Mouse (Mus musculus): ENCODE results near the gene Bcl9l. TPM values are rescaled to one million over a fixed set of nuclear protein-coding genes. Genes with fewer than 3 reads are reported as not detected.

The Bcl9l gene
- polyA plus RNA-seq, 1 experiment from 2014 or later = 7.7 TPM

GRCm38 (mm10) chr9:44485516-44486161, 3.0 kb downstream of the Bcl9l start:
- Histone ChIP-seq H3K36me3 (replicated peaks) (0 out of 2 replicates have a peak, but pooled peaks cover 7% of the 10 kb centered on the region), H3K4me1 (peaks cover 86% of the 10 kb centered on the region), H3K4me3 (peak overlapping the region; percentile 93), H3K27me3 (replicated peaks; ENCODE audit: low read depth, poor library complexity, severe bottlenecking) (no peaks in the 10 kb centered on the region), H3K9me3 (no peaks in the 10 kb centered on the region), H3K27ac (replicated peaks) (peak overlapping the region; percentile 96)
- WGBS = 29% methylated on average over 14 of the region's 14 CpGs
- no peak for DNase-seq (ENCODE audit: low spot score)

DNA sequence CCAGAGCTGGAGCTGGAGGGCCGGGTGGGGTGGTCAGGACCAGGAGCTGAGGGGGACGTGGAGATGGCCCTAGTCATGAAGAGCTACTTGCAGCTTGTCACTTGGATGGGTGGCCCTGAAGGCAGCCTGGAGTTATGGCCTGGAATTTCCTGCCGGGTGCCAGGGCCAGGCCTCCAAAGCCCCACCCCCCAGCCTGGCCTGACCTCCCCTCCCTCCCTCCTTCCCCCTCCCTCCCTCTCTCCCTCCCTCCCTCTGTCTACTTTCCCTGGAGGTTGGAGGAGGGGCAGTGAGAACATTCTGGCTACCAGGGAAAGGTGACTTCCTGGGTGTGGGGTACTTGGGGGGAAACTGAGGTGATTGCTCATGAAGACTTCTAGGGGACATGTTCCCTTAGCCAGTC, 3.7 kb downstream of the Bcl9l start:
- peak overlapping the region; percentile 93 for H3K4me3 ChIP-seq
- peaks cover 93% of the 10 kb centered on the region for H3K4me1 ChIP-seq
- peaks cover 9% of the 10 kb centered on the region; the same call in 1 of the 2 replicates for H3K36me3 ChIP-seq (replicated peaks)
- peak; percentile 60 for DNase-seq (ENCODE audit: low spot score)
- H3K9me3 ChIP-seq = no peaks in the 10 kb centered on the region
- 5% methylated on average over 3 of the region's 3 CpGs for WGBS
- peak overlapping the region; percentile 96 for H3K27ac ChIP-seq (replicated peaks)
- H3K27me3 ChIP-seq (replicated peaks; ENCODE audit: low read depth, poor library complexity, severe bottlenecking) = no peaks in the 10 kb centered on the region

- Histone ChIP-seq H3K9me3 (no peaks in the 10 kb centered on the region), H3K4me1 (peaks cover 93% of the 10 kb centered on the region), H3K36me3 (replicated peaks) (peaks cover 15% of the 10 kb centered on the region), H3K27me3 (replicated peaks; ENCODE audit: low read depth, poor library complexity, severe bottlenecking) (no peaks in the 10 kb centered on the region), H3K4me3 (peak overlapping the region; percentile 93), H3K27ac (replicated peaks) (peak overlapping the region; percentile 96)
- no peak for DNase-seq (ENCODE audit: low spot score)
- 19% methylated on average over 15 of the region's 15 CpGs for WGBS
Observed at GRCm38 (mm10) chr9:44486741-44487421, 4.3 kb downstream of the Bcl9l start.

- Histone ChIP-seq H3K36me3 (replicated peaks) (peaks cover 20% of the 10 kb centered on the region), H3K27me3 (replicated peaks; ENCODE audit: low read depth, poor library complexity, severe bottlenecking) (no peaks in the 10 kb centered on the region), H3K4me3 (peak overlapping the region; percentile 93), H3K9me3 (no peaks in the 10 kb centered on the region), H3K4me1 (peaks cover 93% of the 10 kb centered on the region), H3K27ac (replicated peaks) (peak overlapping the region; percentile 96)
- no peak for DNase-seq (ENCODE audit: low spot score)
- 5% methylated on average over 7 of the region's 7 CpGs for WGBS
Observed at GRCm38 (mm10) chr9:44487441-44487840, 4.8 kb downstream of the Bcl9l start.

DNA sequence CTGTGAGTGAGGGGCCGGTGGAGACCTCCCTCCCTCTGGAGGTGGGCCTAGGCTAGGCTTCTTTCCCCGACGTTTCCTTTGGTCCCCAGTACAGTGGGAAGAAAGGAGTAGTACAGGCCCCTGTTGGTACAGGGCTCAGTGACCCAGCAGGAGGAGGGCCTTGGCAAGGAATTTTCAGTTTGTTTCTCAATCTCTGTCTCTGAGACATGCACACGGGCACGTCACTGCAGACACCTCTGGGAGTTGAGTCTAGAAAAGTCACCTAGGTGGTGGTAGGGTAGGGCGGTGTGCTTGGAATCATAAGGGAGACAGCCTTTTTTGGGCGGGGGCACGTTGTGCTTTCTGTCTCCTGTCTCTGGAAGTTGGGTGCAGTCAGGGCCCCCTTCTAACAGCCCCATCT, 5.8 kb downstream of the Bcl9l start:
- no peak for DNase-seq (ENCODE audit: low spot score)
- no peaks in the 10 kb centered on the region for H3K27me3 ChIP-seq (replicated peaks; ENCODE audit: low read depth, poor library complexity, severe bottlenecking)
- H3K9me3 ChIP-seq = no peaks in the 10 kb centered on the region
- peak overlapping the region; percentile 93 for H3K4me3 ChIP-seq
- peaks cover 99% of the 10 kb centered on the region for H3K4me1 ChIP-seq
- peak overlapping the region; percentile 96 for H3K27ac ChIP-seq (replicated peaks)
- peaks cover 26% of the 10 kb centered on the region for H3K36me3 ChIP-seq (replicated peaks)
- 15% methylated on average over 8 of the region's 8 CpGs for WGBS

- Histone ChIP-seq H3K27me3 (replicated peaks; ENCODE audit: low read depth, poor library complexity, severe bottlenecking) (no peaks in the 10 kb centered on the region), H3K36me3 (replicated peaks) (peaks cover 26% of the 10 kb centered on the region), H3K9me3 (no peaks in the 10 kb centered on the region), H3K27ac (replicated peaks) (peak overlapping the region; percentile 96), H3K4me3 (peak overlapping the region; percentile 93), H3K4me1 (peaks cover 99% of the 10 kb centered on the region)
- WGBS = 3% methylated on average over 5 of the region's 5 CpGs
- no peak for DNase-seq (ENCODE audit: low spot score)
Observed at GRCm38 (mm10) chr9:44488855-44489381, 6.3 kb downstream of the Bcl9l start.

GRCm38 (mm10) chr9:44489651-44490085, 7.0 kb downstream of the Bcl9l start:
- peaks cover 99% of the 10 kb centered on the region for H3K4me1 ChIP-seq
- H3K36me3 ChIP-seq (replicated peaks) = peaks cover 29% of the 10 kb centered on the region
- WGBS = 2% methylated on average over 17 of the region's 17 CpGs
- no peaks in the 10 kb centered on the region for H3K9me3 ChIP-seq
- no peaks in the 10 kb centered on the region for H3K27me3 ChIP-seq (replicated peaks; ENCODE audit: low read depth, poor library complexity, severe bottlenecking)
- H3K27ac ChIP-seq (replicated peaks) = peak overlapping the region; percentile 96
- DNase-seq (ENCODE audit: low spot score) = peak; percentile 58
- peak overlapping the region; percentile 93 for H3K4me3 ChIP-seq

DNA sequence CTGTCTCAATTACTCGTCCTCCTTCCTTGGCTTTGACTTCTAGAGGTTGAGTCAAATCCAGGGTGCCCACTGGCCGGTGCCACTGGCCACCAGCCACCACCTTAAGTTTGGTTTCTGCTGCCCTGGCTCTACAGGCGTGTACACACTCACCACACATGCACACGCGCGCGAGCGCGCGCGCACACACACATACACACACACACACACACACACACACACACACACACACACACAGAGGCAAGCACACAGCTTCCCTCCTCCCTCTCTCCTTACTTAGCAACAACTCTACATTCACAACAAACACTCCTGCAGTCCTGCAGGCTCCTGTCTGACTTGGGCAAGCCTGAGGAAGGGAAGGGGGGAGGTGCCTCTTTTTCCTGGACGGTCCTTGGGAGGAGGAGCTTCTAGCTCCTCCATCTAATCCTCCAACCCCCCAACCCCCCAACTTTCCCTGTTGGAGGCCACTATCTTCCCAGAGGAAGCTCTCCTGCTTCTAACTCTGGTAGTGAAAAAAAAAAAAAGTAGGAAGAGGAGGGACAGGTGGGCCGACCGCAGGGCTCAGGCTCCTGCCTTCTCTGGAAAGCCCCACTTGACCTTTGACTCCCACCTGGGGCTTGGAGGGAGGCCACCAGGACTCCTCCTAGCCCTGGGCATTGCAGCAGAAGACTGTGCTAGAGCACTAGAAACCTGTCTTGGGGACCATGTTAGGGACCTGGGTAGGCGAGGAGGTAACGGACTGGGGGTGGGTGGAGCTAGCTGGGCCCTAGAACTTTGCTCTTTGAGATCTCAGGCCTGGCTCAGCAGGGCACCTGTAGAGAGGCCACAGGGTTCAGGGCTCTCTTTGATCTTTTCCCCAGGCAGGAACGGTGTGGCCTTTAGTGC, 7.7 kb downstream of the Bcl9l start:
- no peak for DNase-seq (ENCODE audit: low spot score)
- peak overlapping the region; percentile 96 for H3K27ac ChIP-seq (replicated peaks)
- 9% methylated on average over 17 of the region's 17 CpGs for WGBS
- H3K4me1 ChIP-seq = peaks cover 99% of the 10 kb centered on the region
- no peaks in the 10 kb centered on the region for H3K9me3 ChIP-seq
- peak overlapping the region; percentile 93 for H3K4me3 ChIP-seq
- H3K36me3 ChIP-seq (replicated peaks) = peaks cover 29% of the 10 kb centered on the region
- H3K27me3 ChIP-seq (replicated peaks; ENCODE audit: low read depth, poor library complexity, severe bottlenecking) = no peaks in the 10 kb centered on the region

- no peak overlapping the region for H3K4me3 ChIP-seq
- peaks cover 99% of the 10 kb centered on the region for H3K4me1 ChIP-seq
- peaks cover 30% of the 10 kb centered on the region for H3K36me3 ChIP-seq (replicated peaks)
- 75% methylated on average over 10 of the region's 10 CpGs for WGBS
- H3K27me3 ChIP-seq (replicated peaks; ENCODE audit: low read depth, poor library complexity, severe bottlenecking) = no peaks in the 10 kb centered on the region
- DNase-seq (ENCODE audit: low spot score) = no peak
- H3K9me3 ChIP-seq = no peaks in the 10 kb centered on the region
- no peak overlapping the region; the same call in 1 of the 2 replicates for H3K27ac ChIP-seq (replicated peaks)
Observed at GRCm38 (mm10) chr9:44491351-44491750, 8.7 kb downstream of the Bcl9l start.

DNA sequence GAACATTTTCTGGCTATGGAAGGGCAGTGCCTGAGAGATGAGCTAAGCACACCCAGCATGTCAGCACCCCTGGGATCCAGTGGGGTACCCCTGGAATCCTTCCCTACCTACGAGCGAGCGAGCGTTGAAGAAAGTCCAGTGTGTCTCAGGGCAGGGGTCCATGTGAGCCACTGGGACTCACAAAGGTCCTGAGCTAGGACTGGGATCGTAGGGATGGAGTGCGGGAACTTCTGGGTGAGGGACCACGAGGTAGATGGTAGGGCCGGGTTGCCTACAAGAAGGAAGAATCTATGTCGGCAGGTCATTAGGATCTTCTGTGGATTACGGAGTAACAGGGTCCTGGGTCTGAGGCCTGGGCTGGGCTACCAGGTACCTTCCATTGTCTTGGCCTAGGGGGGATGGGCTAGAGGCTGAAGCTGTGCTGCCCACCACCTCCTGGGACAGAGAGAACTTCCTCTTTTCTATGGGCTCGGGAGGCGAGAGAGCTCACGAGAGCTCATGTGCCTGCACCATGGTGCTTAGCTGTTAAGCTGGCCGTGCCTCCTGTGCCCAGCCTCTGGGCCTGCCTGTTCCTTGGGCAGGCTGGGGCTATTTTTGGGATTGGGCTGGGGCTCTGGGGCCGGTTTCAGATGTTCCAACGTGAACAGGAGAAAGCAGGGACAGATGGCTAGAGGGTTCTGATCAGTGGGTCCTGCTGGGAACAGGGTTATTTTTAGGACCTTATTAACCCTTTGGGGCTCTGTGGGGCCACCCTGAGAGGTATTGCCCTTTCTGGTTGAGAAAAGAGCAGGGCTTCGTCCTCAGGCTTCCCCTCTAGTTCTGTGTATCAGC, 10.2 kb downstream of the Bcl9l start:
- peaks cover 32% of the 10 kb centered on the region for H3K36me3 ChIP-seq (replicated peaks)
- no peak for DNase-seq (ENCODE audit: low spot score)
- H3K4me1 ChIP-seq = peaks cover 99% of the 10 kb centered on the region
- H3K4me3 ChIP-seq = peak overlapping the region; percentile 13; the same call in 1 of the 2 replicates
- no peaks in the 10 kb centered on the region for H3K27me3 ChIP-seq (replicated peaks; ENCODE audit: low read depth, poor library complexity, severe bottlenecking)
- no peaks in the 10 kb centered on the region for H3K9me3 ChIP-seq
- peak overlapping the region; percentile 74 for H3K27ac ChIP-seq (replicated peaks)
- 60% methylated on average over 17 of the region's 17 CpGs for WGBS

- WGBS = 8% methylated on average over 11 of the region's 11 CpGs
- H3K27me3 ChIP-seq (replicated peaks; ENCODE audit: low read depth, poor library complexity, severe bottlenecking) = no peaks in the 10 kb centered on the region
- H3K4me3 ChIP-seq = peak overlapping the region; percentile 30
Observed at GRCm38 (mm10) chr9:44494261-44494862, 11.7 kb downstream of the Bcl9l start.

More at GRCm38 (mm10) chr9:44494261-44494862, 11.7 kb downstream of the Bcl9l start:
- Histone ChIP-seq H3K27ac (replicated peaks) (peak overlapping the region; percentile 74), H3K9me3 (no peaks in the 10 kb centered on the region), H3K4me1 (peaks cover 99% of the 10 kb centered on the region), H3K36me3 (replicated peaks) (peaks cover 32% of the 10 kb centered on the region)
- DNase-seq (ENCODE audit: low spot score) = no peak
